Mouse (Mus musculus) bone marrow macrophage, adult 2 months (primary cell): ENCODE measurements around the gene Jdp2.

Experiments used
- CTCF ChIP-seq: IDR thresholded peaks from 2 replicates; pipeline ENCODE4 v1.5.1; 2012; ENCODE audit warnings: low read depth, mild to moderate bottlenecking, low read length, moderate library complexity
- POLR2A ChIP-seq: IDR thresholded peaks from 2 replicates; pipeline ENCODE4 v1.6.1; 2012; ENCODE audit warnings: mild to moderate bottlenecking, low read depth, low read length, borderline replicate concordance

- TF ChIP-seq POLR2A (no peak), CTCF (no peak)
Measured at GRCm38 (mm10) chr12:85673914-85674313, 75.1 kb downstream of the Jdp2 start.
